Mouse (Mus musculus) T-helper 17 cell (primary cell): ENCODE results near the gene Ube2g2.
"Not testable (repeated sequence)": the region's sequence is repeated elsewhere in the genome, so short reads cannot be mapped to it uniquely, and the experiment has no call there.

ENCODE experiments used
- in situ Hi-C, 2 experiments: fragments of 300-600 bp; cut with MboI, MseI; formaldehyde crosslinking; loops; 1 replicate in 1 of 2; 2 replicates in 1 of 2; pipeline ENCODE4 v1.15.1; 2025; ENCODE audit warnings: high pct_unique_total_duplicates in 2 of 2

Ube2g2 gene

DNA sequence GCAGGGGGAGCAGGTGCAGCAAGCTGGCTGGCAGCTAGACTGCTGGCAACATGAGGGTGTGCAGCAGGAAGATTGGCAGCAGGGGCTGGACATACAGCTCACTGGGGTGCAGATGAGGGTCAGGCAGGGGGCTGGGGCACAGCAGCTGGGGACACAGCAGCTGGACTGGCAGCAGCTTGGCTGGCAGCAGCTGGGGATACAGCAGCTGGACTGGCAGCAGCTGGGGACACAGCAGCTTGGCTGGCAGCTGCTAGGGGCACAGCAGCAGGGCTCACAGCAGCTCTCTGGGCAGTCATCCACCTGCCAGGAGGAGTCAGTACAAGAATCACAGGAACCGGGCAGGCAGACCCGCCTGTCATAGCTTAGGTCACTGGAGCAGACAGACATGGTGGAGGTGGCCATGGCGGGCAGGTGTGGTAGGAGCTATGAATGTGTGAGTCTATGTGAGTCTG, 68.3 kb downstream of the Ube2g2 start, which contains the start of gene Gm19402:
Gm19402 (minus strand) TSS at position 402 of the 452 bp plus-strand sequence.
- in situ Hi-C loops = not testable (repeated sequence)
